19 mouse cellular contexts compared by ENCODE assay signal in genomic region chr2:102632361-102632760, GRCm38 (mm10). TPM values are rescaled to one million over a fixed set of nuclear protein-coding genes. Genes with fewer than 3 reads are reported as not detected.
"Had no signal": no experiment of that assay in that cellular context is flagged by ENCODE, and none has a peak within 500 bp of the region (broad histone marks: within the 10 kb centered on the region; RNA-seq: fewer than 3 reads in every experiment).

No protein-coding gene starts in this region.

- H3K4me3 ChIP-seq: lung, embryonic 15.5 days; megakaryocyte, embryonic 14.5 days; midbrain, embryonic 13.5 days; midbrain, embryonic 15.5 days; neural tube, embryonic 12.5 days; stomach, embryonic 15.5 days had no signal

- H3K27me3 ChIP-seq: lung, embryonic 15.5 days; midbrain, embryonic 13.5 days; midbrain, embryonic 15.5 days; neural tube, embryonic 12.5 days; stomach, embryonic 15.5 days had no signal

- H3K36me3 ChIP-seq: lung, embryonic 15.5 days; midbrain, embryonic 13.5 days; midbrain, embryonic 15.5 days; neural tube, embryonic 12.5 days; stomach, embryonic 15.5 days had no signal

- H3K9me3 ChIP-seq: lung, embryonic 15.5 days; midbrain, embryonic 13.5 days; midbrain, embryonic 15.5 days; neural tube, embryonic 12.5 days; stomach, embryonic 15.5 days had no signal

- DNase-seq: liver, postnatal 0 days; lung, adult 2 months; lung, postnatal 14 days; lung, postnatal 36 days; right cerebral cortex, postnatal 14 days; thymus, adult 18-20 months; thymus, postnatal 25 days; thymus, postnatal 4 days had no signal

- H3K4me1 ChIP-seq: lung, embryonic 15.5 days; megakaryocyte, embryonic 14.5 days; midbrain, embryonic 13.5 days; midbrain, embryonic 15.5 days; neural tube, embryonic 12.5 days; stomach, embryonic 15.5 days had no signal

- H3K27ac ChIP-seq: lung, embryonic 15.5 days; macrophage; midbrain, embryonic 13.5 days; midbrain, embryonic 15.5 days; neural tube, embryonic 12.5 days; stomach, embryonic 15.5 days; stomach, postnatal 0 days had no signal

RNA-seq across cellular contexts. Expression of gene Slc1a2, which starts 26.1 kb away (rescaled TPM):
- total RNA-seq: megakaryocyte progenitor cell, adult 5-6 weeks; monocyte, adult 5-6 weeks; neutrophil, adult 5-6 weeks had no signal
